Mouse (Mus musculus) B cell, adult 62 days (primary cell): ENCODE results near the gene 6720489N17Rik. TPM values are rescaled to one million over a fixed set of nuclear protein-coding genes. Genes with fewer than 3 reads are reported as not detected.

Source experiments
- total RNA-seq: library from RNA; stranded (reverse); gene quantifications from 4 replicates; pipeline ENCODE4 v1.2.4, GENCODE M21; 2023

The 6720489N17Rik gene
- total RNA-seq: 2.3 to 7.2 TPM (median 3.5 TPM) in 4 replicates

GRCm38 (mm10) chr13:62623577-62624276, at the start of gene 6720489N17Rik:
TSS of gene 6720489N17Rik (minus strand) at chr13:62624182.

GRCm38 (mm10) chr13:62571099-62571498, 52.9 kb downstream of the 6720489N17Rik start, which contains the start of gene Zfp934:
TSS of gene Zfp934 (minus strand) at chr13:62571199.

GRCm38 (mm10) chr13:62558189-62559110, 65.5 kb downstream of the 6720489N17Rik start, which contains the start of gene Zfp935:
TSS of gene Zfp935 (minus strand) at chr13:62558511.

Other genes starting within 250 kb of the 6720489N17Rik start
- gene Gm3604, start 241.0 kb downstream of the 6720489N17Rik start, total RNA-seq: 0.61 to 1.8 TPM (median 0.86 TPM) in 4 replicates
- 13.8 to 18.8 TPM (median 14.6 TPM) in 4 replicates for gene Gm49359, start 157.3 kb downstream of the 6720489N17Rik start, total RNA-seq
- not detected in 4 replicates for gene Zfp935, start 65.7 kb downstream of the 6720489N17Rik start, total RNA-seq
- gene Zfp934, start 53.0 kb downstream of the 6720489N17Rik start, total RNA-seq: 6.6 to 12.4 TPM (median 9.7 TPM) in 4 replicates
- gene Platr25, start 136.5 kb upstream of the 6720489N17Rik start, total RNA-seq: 11.7 to 21.0 TPM (median 15.7 TPM) in 4 replicates
- 2.4 to 3.6 TPM (median 2.9 TPM) in 4 replicates for gene Gm5141, start 161.6 kb upstream of the 6720489N17Rik start, total RNA-seq
- not detected in 4 replicates for gene Fbp2, start 234.2 kb upstream of the 6720489N17Rik start, total RNA-seq